Mouse (Mus musculus) cortical plate, adult 2 months (tissue): Measurements from ENCODE around the gene Tbl1xr1.

Source experiments
- CTCF ChIP-seq: fragments of 200-500 bp; IDR thresholded peaks from 2 replicates; pipeline ENCODE4 v1.5.1; 2011; ENCODE audit warnings: mild to moderate bottlenecking, control low read depth, low read length; ENCODE audit not compliant: insufficient read depth; ENCODE audit errors: extremely low read depth
- POLR2A ChIP-seq: fragments of 200-500 bp; IDR thresholded peaks from 2 replicates; pipeline ENCODE4 v1.6.1; 2011; ENCODE audit warnings: mild to moderate bottlenecking, low read length, control low read depth; ENCODE audit not compliant: insufficient read depth; ENCODE audit errors: extremely low read depth

DNA sequence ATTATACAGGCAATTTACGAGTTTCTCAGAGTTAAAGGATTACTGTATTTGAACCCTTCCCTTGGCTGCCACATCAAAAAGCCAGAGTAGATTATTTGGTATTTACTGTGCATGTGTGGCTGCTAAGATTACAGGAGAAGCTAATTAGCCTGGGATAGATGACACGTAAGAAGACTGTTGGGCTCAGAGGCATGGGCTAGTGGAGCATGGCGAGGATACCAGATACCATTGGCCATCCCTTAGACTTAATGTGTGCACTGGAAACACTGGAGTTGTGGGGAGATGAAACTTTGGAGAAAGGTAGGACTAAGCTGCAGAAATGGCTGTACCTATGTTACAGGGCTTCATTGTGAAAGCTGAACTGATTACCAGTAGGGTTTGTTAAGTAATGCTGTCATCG is 108.8 kb downstream of the Tbl1xr1 start:
- TF ChIP-seq POLR2A (no peak), CTCF (no peak)
